Mouse (Mus musculus): ENCODE measurements around the gene Myo15b. TPM values are rescaled to one million over a fixed set of nuclear protein-coding genes. Genes with fewer than 3 reads are reported as not detected.
A peak's percentile ranks its signal among the peaks of the same experiment; 100 is the strongest.

Gene Myo15b
- polyA plus RNA-seq, 1 experiment from 2014 or later: 17.8 TPM

- peaks cover 20% of the 10 kb centered on the region for H3K4me1 ChIP-seq
- no peaks in the 10 kb centered on the region for H3K27me3 ChIP-seq (replicated peaks)
- WGBS: under 1% methylated on average over 28 of the region's 28 CpGs
- H3K4me3 ChIP-seq (replicated peaks): peak within 1 kb of the TSS; percentile 94
- 0 out of 2 replicates have a peak, but pooled peaks cover 4% of the 10 kb centered on the region for H3K36me3 ChIP-seq
- H3K9ac ChIP-seq: peak within 1 kb of the TSS; percentile 78
- H3K9me3 ChIP-seq: no peaks in the 10 kb centered on the region
- peak within 1 kb of the TSS; percentile 78 for H3K4me2 ChIP-seq
- peak; percentile 100 for ATAC-seq (ENCODE audit: insufficient read depth, low FRiP score, low read depth)
- H3K27ac ChIP-seq: peak within 1 kb of the TSS; percentile 38; the same call in 1 of the 2 replicates
These were observed 75.0 kb downstream of the Myo15b start, which contains the start of the genes Sap30bp and Recql5 for GRCm38 (mm10) chr11:115933108-115933746. TSS of gene Sap30bp (plus strand) at chr11:115933282. TSS of gene Recql5 (minus strand) at chr11:115933477.

GRCm38 (mm10) chr11:115933747-115934110 lies 75.5 kb downstream of the Myo15b start:
- ATAC-seq (ENCODE audit: insufficient read depth, low FRiP score, low read depth): peak; percentile 23; the same call in 1 of the 2 replicates
- under 1% methylated on average over 16 of the region's 16 CpGs for WGBS
- Histone ChIP-seq H3K4me2 (peak overlapping the region; percentile 78), H3K9me3 (no peaks in the 10 kb centered on the region), H3K4me1 (peaks cover 20% of the 10 kb centered on the region), H3K9ac (peak overlapping the region; percentile 78), H3K27me3 (replicated peaks) (no peaks in the 10 kb centered on the region), H3K36me3 (peaks cover 7% of the 10 kb centered on the region; the same call in 1 of the 2 replicates), H3K27ac (peak overlapping the region; percentile 38; the same call in 1 of the 2 replicates), H3K4me3 (replicated peaks) (peak overlapping the region; percentile 94)

- H3K4me3 ChIP-seq (replicated peaks): no peak overlapping the region
- H3K27ac ChIP-seq: no peak overlapping the region
- H3K4me2 ChIP-seq: no peak overlapping the region
- 32% methylated on average over 6 of the region's 6 CpGs for WGBS
- H3K36me3 ChIP-seq: peaks cover 31% of the 10 kb centered on the region
- H3K9ac ChIP-seq: no peak overlapping the region
- no peaks in the 10 kb centered on the region for H3K9me3 ChIP-seq
- H3K4me1 ChIP-seq: peaks cover 2% of the 10 kb centered on the region
- no peak for ATAC-seq (ENCODE audit: insufficient read depth, low FRiP score, low read depth)
- H3K27me3 ChIP-seq (replicated peaks): no peaks in the 10 kb centered on the region
These were observed 81.6 kb downstream of the Myo15b start for GRCm38 (mm10) chr11:115939690-115940329.

- no peak for ATAC-seq (ENCODE audit: insufficient read depth, low FRiP score, low read depth)
- Histone ChIP-seq H3K9ac (no peak overlapping the region), H3K4me3 (replicated peaks) (no peak overlapping the region), H3K36me3 (peaks cover 36% of the 10 kb centered on the region), H3K27ac (no peak overlapping the region), H3K4me2 (no peak overlapping the region), H3K4me1 (no peaks in the 10 kb centered on the region), H3K9me3 (no peaks in the 10 kb centered on the region), H3K27me3 (replicated peaks) (no peaks in the 10 kb centered on the region)
- WGBS: 79% methylated on average over 7 of the region's 7 CpGs
These were observed 83.8 kb downstream of the Myo15b start for GRCm38 (mm10) chr11:115941980-115942379.

Other genes starting within 250 kb of the Myo15b start
- gene Mif4gd, start 245.4 kb upstream of the Myo15b start, polyA plus RNA-seq (2015; fragmentation: Nextera tagmentation; extraction: Ambion mirVana): 31.9 and 34.4 TPM in 2 replicates
- 21.5 and 23.9 TPM in 2 replicates for gene Slc25a19, start 230.1 kb upstream of the Myo15b start, polyA plus RNA-seq (2015; fragmentation: Nextera tagmentation; extraction: Ambion mirVana)
- 83.5 and 85.7 TPM in 2 replicates for gene Grb2, start 149.8 kb upstream of the Myo15b start, polyA plus RNA-seq (2015; fragmentation: Nextera tagmentation; extraction: Ambion mirVana)
- 19.9 and 20.7 TPM in 2 replicates for gene Tmem94, start 93.0 kb upstream of the Myo15b start, polyA plus RNA-seq (2015; fragmentation: Nextera tagmentation; extraction: Ambion mirVana)
- 11.7 and 13.1 TPM in 2 replicates for gene Caskin2, start 44.8 kb upstream of the Myo15b start, polyA plus RNA-seq (2015; fragmentation: Nextera tagmentation; extraction: Ambion mirVana)
- gene Tsen54, start 43.7 kb upstream of the Myo15b start, polyA plus RNA-seq (2015; fragmentation: Nextera tagmentation; extraction: Ambion mirVana): 28.2 and 30.6 TPM in 2 replicates
- gene Llgl2, start 34.4 kb upstream of the Myo15b start, polyA plus RNA-seq (2015; fragmentation: Nextera tagmentation; extraction: Ambion mirVana): 60.4 and 61.5 TPM in 2 replicates
- gene Smim5, start 41.6 kb downstream of the Myo15b start, polyA plus RNA-seq (2015; fragmentation: Nextera tagmentation; extraction: Ambion mirVana): 3.5 and 5.5 TPM in 2 replicates
- 40.9 and 43.0 TPM in 2 replicates for gene Smim6, start 53.6 kb downstream of the Myo15b start, polyA plus RNA-seq (2015; fragmentation: Nextera tagmentation; extraction: Ambion mirVana)
- gene Sap30bp, start 74.9 kb downstream of the Myo15b start, polyA plus RNA-seq (2015; fragmentation: Nextera tagmentation; extraction: Ambion mirVana): 34.6 and 36.4 TPM in 2 replicates
- 16.3 and 21.9 TPM in 2 replicates for gene Recql5, start 75.1 kb downstream of the Myo15b start, polyA plus RNA-seq (2015; fragmentation: Nextera tagmentation; extraction: Ambion mirVana)
- 13.4 and 13.5 TPM in 2 replicates for gene Itgb4, start 116.3 kb downstream of the Myo15b start, polyA plus RNA-seq (2015; fragmentation: Nextera tagmentation; extraction: Ambion mirVana)
- gene Galk1, start 154.3 kb downstream of the Myo15b start, polyA plus RNA-seq (2015; fragmentation: Nextera tagmentation; extraction: Ambion mirVana): 186 and 208 TPM in 2 replicates
- 1,577 and 1,755 TPM in 2 replicates for gene H3f3b, start 169.6 kb downstream of the Myo15b start, polyA plus RNA-seq (2015; fragmentation: Nextera tagmentation; extraction: Ambion mirVana)
- gene Unk, start 171.9 kb downstream of the Myo15b start, polyA plus RNA-seq (2015; fragmentation: Nextera tagmentation; extraction: Ambion mirVana): 27.3 and 33.2 TPM in 2 replicates
- gene Unc13d, start 219.6 kb downstream of the Myo15b start, polyA plus RNA-seq (2015; fragmentation: Nextera tagmentation; extraction: Ambion mirVana): 6.5 and 8.0 TPM in 2 replicates
- 70.4 and 77.6 TPM in 2 replicates for gene Wbp2, start 228.6 kb downstream of the Myo15b start, polyA plus RNA-seq (2015; fragmentation: Nextera tagmentation; extraction: Ambion mirVana)

Measured in stomach, embryonic 15.5 days (tissue).